Mouse (Mus musculus): ENCODE measurements around the gene Vcl. TPM values are rescaled to one million over a fixed set of nuclear protein-coding genes. Genes with fewer than 3 reads are reported as not detected.

Gene Vcl
- polyA plus RNA-seq, 1 experiment from 2014 or later, result 39.9 TPM

GRCm38 (mm10) chr14:21053586-21053985, 124.4 kb downstream of the Vcl start:
- H3K4me2 ChIP-seq (ENCODE audit: low read length), result peak overlapping the region; percentile 97
- H3K27me3 ChIP-seq (ENCODE audit: insufficient read depth, low read length), result no peaks in the 10 kb centered on the region
- 49% methylated on average over 7 of the region's 7 CpGs for WGBS
- H3K4me3 ChIP-seq (replicated peaks; ENCODE audit: low read depth, low read length), result peak overlapping the region; percentile 76; the same call in 1 of the 2 replicates
- no peaks in the 10 kb centered on the region for H3K36me3 ChIP-seq (ENCODE audit: insufficient read depth, low read length)
- H3K4me1 ChIP-seq (replicated peaks; ENCODE audit: insufficient read depth, low read length), result 0 out of 2 replicates have a peak, but pooled peaks cover 6% of the 10 kb centered on the region
- H3K9ac ChIP-seq (ENCODE audit: low read depth, low read length), result no peak overlapping the region
- TF ChIP-seq CTCF (IDR thresholded peaks at IDR 0.05; ENCODE audit: low read depth), result no peak
- no peak for ATAC-seq (replicated peaks; ENCODE audit: low FRiP score, low read depth)
- DNase-seq (ENCODE audit: low spot score), result no peak
- no peaks in the 10 kb centered on the region for H3K9me3 ChIP-seq (replicated peaks; ENCODE audit: low read length)
- no peak overlapping the region for H3K27ac ChIP-seq

GRCm38 (mm10) chr14:21058972-21059371, 129.8 kb downstream of the Vcl start:
- Histone ChIP-seq H3K4me2 (ENCODE audit: low read length) (no peak overlapping the region), H3K9me3 (replicated peaks; ENCODE audit: low read length) (no peaks in the 10 kb centered on the region), H3K36me3 (ENCODE audit: insufficient read depth, low read length) (no peaks in the 10 kb centered on the region), H3K27ac (no peak overlapping the region), H3K9ac (ENCODE audit: low read depth, low read length) (no peak overlapping the region), H3K4me1 (replicated peaks; ENCODE audit: insufficient read depth, low read length) (no peaks in the 10 kb centered on the region), H3K27me3 (ENCODE audit: insufficient read depth, low read length) (no peaks in the 10 kb centered on the region), H3K4me3 (replicated peaks; ENCODE audit: low read depth, low read length) (no peak overlapping the region)
- DNase-seq (ENCODE audit: low spot score), result no peak
- no peak for ATAC-seq (replicated peaks; ENCODE audit: low FRiP score, low read depth)
- 67% methylated on average over 2 of the region's 2 CpGs for WGBS
- no peak for TF ChIP-seq CTCF (IDR thresholded peaks at IDR 0.05; ENCODE audit: low read depth)

- Histone ChIP-seq H3K27ac (no peak overlapping the region), H3K4me1 (replicated peaks; ENCODE audit: insufficient read depth, low read length) (no peaks in the 10 kb centered on the region), H3K36me3 (ENCODE audit: insufficient read depth, low read length) (no peaks in the 10 kb centered on the region), H3K9me3 (replicated peaks; ENCODE audit: low read length) (no peaks in the 10 kb centered on the region), H3K4me2 (ENCODE audit: low read length) (no peak overlapping the region), H3K27me3 (ENCODE audit: insufficient read depth, low read length) (no peaks in the 10 kb centered on the region), H3K4me3 (replicated peaks; ENCODE audit: low read depth, low read length) (no peak overlapping the region), H3K9ac (ENCODE audit: low read depth, low read length) (no peak overlapping the region)
- DNase-seq (ENCODE audit: low spot score) (no peak), ATAC-seq (replicated peaks; ENCODE audit: low FRiP score, low read depth) (no peak)
- TF ChIP-seq CTCF (IDR thresholded peaks at IDR 0.05; ENCODE audit: low read depth), result no peak
- WGBS, result 72% methylated on average over 5 of the region's 5 CpGs
These were observed 133.7 kb downstream of the Vcl start for GRCm38 (mm10) chr14:21062766-21063513.

GRCm38 (mm10) chr14:21064321-21064720, 135.1 kb downstream of the Vcl start:
- Histone ChIP-seq H3K27ac (no peak overlapping the region), H3K27me3 (ENCODE audit: insufficient read depth, low read length) (no peaks in the 10 kb centered on the region), H3K4me2 (ENCODE audit: low read length) (no peak overlapping the region), H3K9me3 (replicated peaks; ENCODE audit: low read length) (no peaks in the 10 kb centered on the region), H3K4me3 (replicated peaks; ENCODE audit: low read depth, low read length) (no peak overlapping the region), H3K9ac (ENCODE audit: low read depth, low read length) (no peak overlapping the region), H3K36me3 (ENCODE audit: insufficient read depth, low read length) (no peaks in the 10 kb centered on the region), H3K4me1 (replicated peaks; ENCODE audit: insufficient read depth, low read length) (no peaks in the 10 kb centered on the region)
- DNase-seq (ENCODE audit: low spot score), result peak; percentile 49
- no peak for TF ChIP-seq CTCF (IDR thresholded peaks at IDR 0.05; ENCODE audit: low read depth)
- no peak for ATAC-seq (replicated peaks; ENCODE audit: low FRiP score, low read depth)
- 24% methylated on average over 1 of the region's 1 CpGs for WGBS

GRCm38 (mm10) chr14:21065490-21066162, 136.4 kb downstream of the Vcl start:
- Histone ChIP-seq H3K4me2 (ENCODE audit: low read length) (no peak overlapping the region), H3K4me3 (replicated peaks; ENCODE audit: low read depth, low read length) (no peak overlapping the region), H3K27ac (no peak overlapping the region), H3K36me3 (ENCODE audit: insufficient read depth, low read length) (no peaks in the 10 kb centered on the region), H3K9me3 (replicated peaks; ENCODE audit: low read length) (no peaks in the 10 kb centered on the region), H3K9ac (ENCODE audit: low read depth, low read length) (no peak overlapping the region), H3K27me3 (ENCODE audit: insufficient read depth, low read length) (no peaks in the 10 kb centered on the region), H3K4me1 (replicated peaks; ENCODE audit: insufficient read depth, low read length) (no peaks in the 10 kb centered on the region)
- ATAC-seq (replicated peaks; ENCODE audit: low FRiP score, low read depth) (no peak), DNase-seq (ENCODE audit: low spot score) (peak; percentile 32)
- TF ChIP-seq CTCF (IDR thresholded peaks at IDR 0.05; ENCODE audit: low read depth), result no peak
- 58% methylated on average over 8 of the region's 8 CpGs for WGBS

- no peaks in the 10 kb centered on the region for H3K4me1 ChIP-seq (replicated peaks; ENCODE audit: insufficient read depth, low read length)
- no peak overlapping the region for H3K27ac ChIP-seq
- no peak overlapping the region for H3K4me2 ChIP-seq (ENCODE audit: low read length)
- no peak overlapping the region for H3K9ac ChIP-seq (ENCODE audit: low read depth, low read length)
- peak; percentile 31; the same call in 1 of the 2 replicates for TF ChIP-seq CTCF (IDR thresholded peaks at IDR 0.05; ENCODE audit: low read depth)
- H3K27me3 ChIP-seq (ENCODE audit: insufficient read depth, low read length), result no peaks in the 10 kb centered on the region
- no peak overlapping the region for H3K4me3 ChIP-seq (replicated peaks; ENCODE audit: low read depth, low read length)
- H3K9me3 ChIP-seq (replicated peaks; ENCODE audit: low read length), result no peaks in the 10 kb centered on the region
- 91% methylated on average over 5 of the region's 5 CpGs for WGBS
- ATAC-seq (replicated peaks; ENCODE audit: low FRiP score, low read depth) (no peak), DNase-seq (ENCODE audit: low spot score) (no peak)
- H3K36me3 ChIP-seq (ENCODE audit: insufficient read depth, low read length), result no peaks in the 10 kb centered on the region
These were observed 140.4 kb downstream of the Vcl start for GRCm38 (mm10) chr14:21069594-21069993.

Data from kidney, postnatal 0 days (tissue).